Mouse (Mus musculus) right cerebral cortex, adult 18-20 months (tissue): ENCODE results near the gene Chst11.

Experiments used
- DNase-seq: peaks from one replicate; pipeline ENCODE4 v3.0.0; 2022; ENCODE audit warnings: mixed read lengths

Gene Chst11

GRCm38 (mm10) chr10:83151362-83151761, 166.1 kb downstream of the Chst11 start:
- no peak for DNase-seq

GRCm38 (mm10) chr10:83151896-83152685, 166.8 kb downstream of the Chst11 start:
- DNase-seq: no peak

- no peak for DNase-seq
Measured at GRCm38 (mm10) chr10:83152723-83153122, 167.4 kb downstream of the Chst11 start.

GRCm38 (mm10) chr10:83153374-83153773, 168.1 kb downstream of the Chst11 start:
- no peak for DNase-seq

GRCm38 (mm10) chr10:83153887-83154286, 168.6 kb downstream of the Chst11 start:
- DNase-seq: no peak

- DNase-seq: no peak
Measured at GRCm38 (mm10) chr10:83157289-83157688, 172.0 kb downstream of the Chst11 start.

- no peak for DNase-seq
Measured at GRCm38 (mm10) chr10:83158322-83158721, 173.0 kb downstream of the Chst11 start.

GRCm38 (mm10) chr10:83159229-83159628, 173.9 kb downstream of the Chst11 start:
- no peak for DNase-seq

- DNase-seq: peak; percentile 33
Measured at GRCm38 (mm10) chr10:83161656-83162365, 176.5 kb downstream of the Chst11 start.

- no peak for DNase-seq
Measured at GRCm38 (mm10) chr10:83163946-83164345, 178.6 kb downstream of the Chst11 start.

GRCm38 (mm10) chr10:83164901-83165435, 179.7 kb downstream of the Chst11 start:
- DNase-seq: no peak

GRCm38 (mm10) chr10:83165521-83166243, 180.4 kb downstream of the Chst11 start:
- DNase-seq: peak; percentile 73

GRCm38 (mm10) chr10:83166272-83166671, 181.0 kb downstream of the Chst11 start:
- DNase-seq: no peak

- DNase-seq: no peak
Measured at GRCm38 (mm10) chr10:83167492-83167891, 182.2 kb downstream of the Chst11 start.

- DNase-seq: no peak
Measured at GRCm38 (mm10) chr10:83168303-83169056, 183.2 kb downstream of the Chst11 start.

- DNase-seq: no peak
Measured at GRCm38 (mm10) chr10:83169554-83169953, 184.3 kb downstream of the Chst11 start.

GRCm38 (mm10) chr10:83178151-83178550, 192.9 kb downstream of the Chst11 start:
- no peak for DNase-seq

- no peak for DNase-seq
Measured at GRCm38 (mm10) chr10:83178661-83179060, 193.4 kb downstream of the Chst11 start.

- DNase-seq: peak; percentile 39
Measured at GRCm38 (mm10) chr10:83181831-83182572, 196.7 kb downstream of the Chst11 start.

- DNase-seq: peak; percentile 58
Measured at GRCm38 (mm10) chr10:83182573-83182960, 197.3 kb downstream of the Chst11 start.

GRCm38 (mm10) chr10:83183634-83184479, 198.6 kb downstream of the Chst11 start:
- DNase-seq: no peak
